Mouse (Mus musculus) thymus, postnatal 36 days (tissue): ENCODE measurements at regions not wholly inside any gene's neighbourhood (a gene's known extent, or its start where the extent isn't known, plus 50 kb on each side); places are given as distances from the start of the nearest gene placed in this dataset.

Experiments used
- DNase-seq, 2 experiments: peaks; one replicate each; pipeline ENCODE4 v3.0.0; 2022; ENCODE audit warnings: mixed read lengths in 2 of 2

DNA sequence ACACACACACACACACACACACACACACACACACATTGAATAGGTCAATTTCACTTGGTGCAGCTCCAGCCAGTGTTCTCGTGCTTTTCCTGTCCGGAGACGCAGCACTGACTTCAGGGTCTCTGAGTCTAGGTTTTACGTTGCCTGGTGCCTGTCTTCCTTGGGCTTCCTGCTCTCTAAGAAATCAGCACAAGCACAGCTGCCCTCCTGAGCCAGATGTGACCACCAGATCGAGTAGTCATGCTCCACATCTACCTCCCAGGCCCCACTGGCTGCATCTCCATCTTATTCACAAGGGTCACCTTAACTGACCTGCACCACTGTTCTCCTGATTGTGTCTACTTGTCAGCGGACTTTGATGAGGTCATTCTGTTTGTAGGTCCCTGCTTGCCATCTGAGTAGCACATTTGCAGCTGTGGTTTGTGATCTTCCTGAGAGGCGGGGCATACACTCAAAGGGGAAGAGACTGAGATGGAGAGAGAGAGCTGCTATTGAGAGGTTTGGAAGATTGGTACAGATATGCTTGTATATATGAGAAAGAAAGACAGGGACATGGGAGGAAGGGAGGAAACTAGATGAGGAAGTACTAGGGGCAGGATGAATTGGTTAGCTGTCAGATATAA, 118.8 kb upstream of the H2al1a start:
- DNase-seq = peak in 1 of 2 experiments; percentile 2

DNA sequence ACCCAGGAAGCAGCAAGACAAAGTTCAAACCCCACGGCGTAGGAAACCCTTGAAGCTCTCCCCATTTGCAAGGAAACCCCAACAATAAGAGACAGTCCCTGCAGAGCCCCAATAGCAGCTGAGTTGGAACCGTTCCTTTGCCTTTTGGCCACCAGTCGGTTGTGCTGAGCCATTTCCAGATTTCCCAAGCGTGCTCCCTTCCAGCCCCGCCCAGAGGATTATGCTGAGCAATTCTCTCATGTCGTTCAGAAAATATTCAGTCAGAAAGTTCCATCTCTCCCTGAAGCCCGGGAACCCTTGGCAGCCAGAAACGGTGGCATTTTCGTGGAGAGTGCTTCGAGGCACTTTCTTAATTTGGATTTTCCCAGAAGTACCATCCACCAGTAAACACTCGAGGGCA, 117.2 kb upstream of the H2al1a start:
- DNase-seq = no peak

DNA sequence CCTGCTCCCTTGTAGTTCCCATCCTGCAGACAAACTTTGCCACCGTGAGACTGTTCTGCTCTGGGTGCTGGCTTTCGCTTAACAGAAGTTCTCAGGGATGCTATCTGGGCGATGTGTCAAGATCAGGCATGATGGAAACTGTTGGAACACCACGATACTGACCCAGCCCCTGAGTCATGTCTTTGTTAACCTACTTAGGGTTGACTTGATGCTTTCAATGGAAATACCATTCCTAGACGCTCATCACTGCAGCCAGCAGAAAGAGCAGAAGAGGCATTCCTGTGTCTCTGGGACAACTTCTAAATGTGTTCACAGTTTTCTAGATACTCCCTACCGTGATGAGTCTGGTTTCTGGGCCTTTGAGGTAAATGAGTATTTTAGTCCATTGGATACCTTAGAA, 108.2 kb upstream of the H2al1a start:
- no peak for DNase-seq

DNA sequence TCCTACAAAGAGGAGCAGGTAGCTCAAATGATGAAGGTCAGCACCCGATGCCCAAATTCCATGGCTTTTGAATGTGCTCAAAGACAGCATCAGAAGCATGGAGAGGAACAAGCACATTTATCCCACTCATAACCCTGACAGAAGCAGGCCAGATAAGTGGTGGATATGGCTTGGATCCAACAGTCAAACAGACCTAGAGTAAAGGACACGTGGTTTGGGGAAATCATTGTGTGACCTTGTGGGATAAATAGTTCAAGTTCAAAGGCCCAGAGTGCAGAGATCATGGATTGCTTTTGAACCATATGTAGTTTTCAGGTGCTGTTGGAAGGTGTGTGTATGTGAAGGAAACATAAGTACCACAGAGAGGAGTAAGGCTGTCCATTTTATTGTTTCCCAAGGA, 94.9 kb upstream of the H2al1a start:
- DNase-seq = no peak

GRCm38 (mm10) chrX:11209895-11210294, 89.2 kb upstream of the H2al1a start:
- DNase-seq = no peak

GRCm38 (mm10) chrX:11212811-11213210, 86.2 kb upstream of the H2al1a start:
- no peak for DNase-seq

DNA sequence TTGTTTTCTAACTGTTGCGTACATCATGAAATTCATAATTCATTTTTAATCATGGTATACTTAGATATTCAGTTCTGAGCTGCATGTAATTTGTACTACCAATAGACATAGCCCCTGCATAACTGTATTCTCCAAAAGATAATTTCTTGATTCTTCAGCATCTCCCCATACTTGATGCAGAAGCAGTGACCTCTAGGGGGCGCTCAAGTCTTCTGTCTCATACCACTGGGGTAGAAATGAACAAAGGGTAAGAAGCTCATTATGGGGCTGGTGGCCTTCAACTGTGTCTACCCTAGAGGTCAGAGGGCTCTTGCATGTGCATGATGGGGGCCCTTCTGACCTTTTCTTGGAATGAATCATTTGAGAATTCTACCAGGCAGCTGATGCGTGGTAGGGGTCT, 85.6 kb upstream of the H2al1a start:
- peak; percentile 25 to 35 for DNase-seq

- DNase-seq = no peak
Measured at GRCm38 (mm10) chrX:11239066-11239465, 60.0 kb upstream of the H2al1a start.

GRCm38 (mm10) chrX:11245576-11245975, 53.5 kb upstream of the H2al1a start:
- no peak for DNase-seq
